Comparison of ENCODE assay signal across 12 mouse cellular contexts in the genomic region with DNA sequence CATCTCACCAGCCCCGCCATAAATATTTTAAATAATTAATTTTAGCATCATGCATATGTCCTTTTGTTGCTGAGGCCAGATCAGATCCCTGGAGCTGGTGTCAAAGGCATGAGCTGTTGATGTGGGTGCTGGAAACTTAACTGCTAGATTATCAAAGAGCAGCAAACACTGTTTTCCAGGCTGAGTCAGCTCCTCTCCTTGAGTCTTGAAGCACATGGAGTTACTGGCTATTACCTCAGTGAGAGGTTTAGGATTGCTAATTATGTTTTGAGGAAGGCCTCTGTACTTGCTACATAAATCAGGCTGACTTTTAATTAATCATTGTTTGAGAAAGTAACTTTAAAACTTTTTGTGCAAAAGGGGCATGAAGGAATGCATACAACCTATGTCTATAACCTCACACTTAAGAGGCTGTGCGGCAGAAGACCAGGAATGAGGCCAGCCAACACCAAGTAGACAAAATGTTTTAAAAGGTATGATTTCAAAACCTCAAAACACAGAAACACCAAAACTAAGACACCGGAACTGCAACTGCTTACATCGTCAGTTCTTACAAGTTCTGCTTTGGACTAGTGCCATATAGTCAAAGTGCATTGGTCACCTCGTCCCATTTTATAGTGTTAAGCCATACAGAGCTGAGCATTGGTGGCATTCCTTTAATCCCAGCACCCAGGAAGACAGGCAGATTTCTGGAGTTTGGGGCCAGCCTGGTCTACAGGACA. TPM values are rescaled to one million over a fixed set of nuclear protein-coding genes. Genes with fewer than 3 reads are reported as not detected.
A peak's percentile ranks its signal among the peaks of the same experiment; 100 is the strongest.
DNase-seq lines count a peak whose midpoint lies in the region; ATAC-seq and TF ChIP-seq lines count a peak whose summit lies in the region.
"Had no signal": no experiment of that assay in that cellular context is flagged by ENCODE, and none has a peak within 500 bp of the region (broad histone marks: within the 10 kb centered on the region; RNA-seq: fewer than 3 reads in every experiment).

No protein-coding gene starts in this region.

- H3K36me3 ChIP-seq in kidney, embryonic 15.5 days = peaks cover 32% of the 10 kb centered on the region
- peaks cover 6% of the 10 kb centered on the region for H3K36me3 ChIP-seq in neural tube, embryonic 15.5 days

- WGBS in kidney, embryonic 15.5 days = 59% methylated on average over 5 of the region's 5 CpGs
- 78% methylated on average over 5 of the region's 5 CpGs for WGBS in neural tube, embryonic 15.5 days

- H3K9ac ChIP-seq in kidney, embryonic 15.5 days = no peak overlapping the region
- H3K9ac ChIP-seq in neural tube, embryonic 15.5 days (replicated peaks) = no peak overlapping the region
- H3K9ac ChIP-seq: hindbrain, embryonic 15.5 days; neural tube, embryonic 13.5 days had no signal

- ATAC-seq in kidney, embryonic 15.5 days (replicated peaks; ENCODE audit: low FRiP score) = no peak
- ATAC-seq in monocyte, adult 5-6 weeks (replicated peaks; ENCODE audit: insufficient number of reproducible peaks, low FRiP score, low TSS enrichment, poor library complexity, severe bottlenecking) = 0 out of 2 replicates have a peak, but pooled peaks have one; percentile 25
- ATAC-seq in neural tube, embryonic 15.5 days (ENCODE audit: low FRiP score) = no peak

- DNase-seq in layer of hippocampus, adult 2 months (ENCODE audit: low spot score in 2 of 2) = no peak
- DNase-seq in layer of hippocampus, postnatal 14 days (ENCODE audit: low spot score in 2 of 2) = no peak
- DNase-seq in MN1 (ENCODE audit: low spot score) = peak; percentile 22
- no peak for DNase-seq in frontal cortex, postnatal 14 days (ENCODE audit: low spot score in 2 of 2)
- DNase-seq in left cerebral cortex, adult 2 months (ENCODE audit: extremely low spot score in 1 of 2, low spot score in 2 of 2) = no peak
- DNase-seq: right cerebral cortex, postnatal 14 days had no signal

- no peak overlapping the region for H3K4me2 ChIP-seq in kidney, embryonic 15.5 days
- no peak overlapping the region for H3K4me2 ChIP-seq in neural tube, embryonic 15.5 days
- H3K4me2 ChIP-seq: hindbrain, embryonic 15.5 days; neural tube, embryonic 13.5 days had no signal

- no peaks in the 10 kb centered on the region for H3K27me3 ChIP-seq in kidney, embryonic 15.5 days
- H3K27me3 ChIP-seq in neural tube, embryonic 15.5 days (replicated peaks) = no peaks in the 10 kb centered on the region
- H3K27me3 ChIP-seq: hindbrain, embryonic 15.5 days; neural tube, embryonic 13.5 days had no signal

- H3K27ac ChIP-seq in layer of hippocampus, adult 2 months = peak overlapping the region; percentile 28; the same call in 1 of the 2 replicates
- peak overlapping the region; percentile 56 for H3K27ac ChIP-seq in kidney, embryonic 15.5 days
- no peak overlapping the region for H3K27ac ChIP-seq in neural tube, embryonic 15.5 days (replicated peaks)
- H3K27ac ChIP-seq in left cerebral cortex, adult 2 months = no peak overlapping the region
- H3K27ac ChIP-seq: hindbrain, embryonic 15.5 days; neural tube, embryonic 13.5 days had no signal

- peaks cover 42% of the 10 kb centered on the region for H3K4me1 ChIP-seq in kidney, embryonic 15.5 days
- peaks cover 33% of the 10 kb centered on the region for H3K4me1 ChIP-seq in neural tube, embryonic 15.5 days

- H3K4me3 ChIP-seq in layer of hippocampus, adult 2 months = no peak overlapping the region
- no peak overlapping the region for H3K4me3 ChIP-seq in kidney, embryonic 15.5 days (replicated peaks)
- H3K4me3 ChIP-seq in neural tube, embryonic 15.5 days (replicated peaks) = no peak overlapping the region
- H3K4me3 ChIP-seq in left cerebral cortex, adult 2 months = no peak overlapping the region
- H3K4me3 ChIP-seq: hindbrain, embryonic 15.5 days; neural tube, embryonic 13.5 days had no signal

- intact Hi-C loops in left cerebral cortex, adult 2 months (cut with DNase I) = no loop called here

- no peaks in the 10 kb centered on the region for H3K9me3 ChIP-seq in kidney, embryonic 15.5 days (replicated peaks)
- no peaks in the 10 kb centered on the region for H3K9me3 ChIP-seq in neural tube, embryonic 15.5 days (replicated peaks)
- H3K9me3 ChIP-seq: G1E; hindbrain, embryonic 15.5 days; neural tube, embryonic 13.5 days had no signal

- no peak for TF ChIP-seq CTCF in layer of hippocampus, adult 2 months (conservative IDR thresholded peaks at IDR 0.05)
- no peak for TF ChIP-seq CTCF in left cerebral cortex, adult 2 months (IDR thresholded peaks at IDR 0.05)

RNA-seq across cellular contexts. Expression of gene Mgme1, which starts 5.9 kb away (rescaled TPM):
- 1 to 10 TPM; 4.7 to 4.8 TPM for total RNA-seq in layer of hippocampus, adult 2 months (2021)
- total RNA-seq in layer of hippocampus, postnatal 14 days (2021) = 1 to 10 TPM; 3.4 to 4.4 TPM
- polyA plus RNA-seq in kidney, embryonic 15.5 days (2015; fragmentation: Nextera tagmentation; extraction: Ambion mirVana) = 24.2 and 25.3 TPM in 2 replicates
- 5.7 to 13.8 TPM (median 6.8 TPM) in 3 replicates for total RNA-seq in monocyte, adult 5-6 weeks (2017)
- polyA plus RNA-seq in neural tube, embryonic 15.5 days (2015; fragmentation: Nextera tagmentation; extraction: Ambion mirVana) = 13.3 and 15.5 TPM in 2 replicates
- total RNA-seq in left cerebral cortex, adult 2 months (2021) = 1 to 10 TPM; 5.4 to 5.7 TPM

RNA-seq across cellular contexts. Expression of gene Snx5, which starts 6.1 kb away (rescaled TPM):
- 10 to 100 TPM; 69.4 to 77.1 TPM for total RNA-seq in layer of hippocampus, adult 2 months (2021)
- 10 to 100 TPM; 65.8 to 66.5 TPM for total RNA-seq in layer of hippocampus, postnatal 14 days (2021)
- polyA plus RNA-seq in kidney, embryonic 15.5 days (2015; fragmentation: Nextera tagmentation; extraction: Ambion mirVana) = 125 and 129 TPM in 2 replicates
- total RNA-seq in monocyte, adult 5-6 weeks (2017) = 393 to 430 TPM (median 397 TPM) in 3 replicates
- 74.4 and 93.8 TPM in 2 replicates for polyA plus RNA-seq in neural tube, embryonic 15.5 days (2015; fragmentation: Nextera tagmentation; extraction: Ambion mirVana)
- 10 to 100 TPM; 77.4 to 87.4 TPM for total RNA-seq in left cerebral cortex, adult 2 months (2021)

Comparison
In these comparisons a context has a peak if more than half of its experiments do, and no peak if none do; other contexts are left out.
1. H3K27ac ChIP-seq: peak in layer of hippocampus, adult 2 months (single experiment) and kidney, embryonic 15.5 days (single experiment); none in neural tube, embryonic 15.5 days (single experiment) and left cerebral cortex, adult 2 months (single experiment).